Mouse (Mus musculus): ENCODE results near the gene Tdo2. TPM values are rescaled to one million over a fixed set of nuclear protein-coding genes. Genes with fewer than 3 reads are reported as not detected.
A peak's percentile ranks its signal among the peaks of the same experiment; 100 is the strongest.

The Tdo2 gene
- total RNA-seq (2017), result not detected in 2 replicates

DNA sequence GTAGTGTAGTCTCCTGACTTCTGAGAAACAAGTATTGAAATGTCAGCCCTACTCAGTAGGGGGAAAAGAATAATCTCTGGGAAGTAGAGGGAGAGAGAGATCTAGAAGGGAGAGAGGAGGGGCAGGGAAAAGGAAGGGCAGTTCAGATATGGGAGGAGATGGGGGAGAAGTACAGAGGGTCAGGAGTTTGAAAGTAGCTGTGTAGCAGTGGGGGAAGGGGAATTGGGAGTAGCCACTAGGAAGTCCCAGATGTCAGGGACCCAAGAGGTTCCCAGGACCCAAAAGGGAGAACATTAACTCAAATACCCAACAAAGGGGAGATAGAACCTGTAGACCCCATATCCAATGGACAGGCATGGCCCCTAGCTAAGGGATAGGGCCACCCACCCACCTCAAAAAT, at the start of gene Tdo2:
Gene Tdo2, minus strand, starts transcription at position 101 of the 400 bp plus-strand sequence.
- no peak for ATAC-seq (replicated peaks in 1 of 2; ENCODE audit: insufficient read depth in 1 of 2, low FRiP score in 2 of 2, low TSS enrichment in 1 of 2, low read depth in 1 of 2, poor library complexity in 2 of 2, severe bottlenecking in 2 of 2)

DNA sequence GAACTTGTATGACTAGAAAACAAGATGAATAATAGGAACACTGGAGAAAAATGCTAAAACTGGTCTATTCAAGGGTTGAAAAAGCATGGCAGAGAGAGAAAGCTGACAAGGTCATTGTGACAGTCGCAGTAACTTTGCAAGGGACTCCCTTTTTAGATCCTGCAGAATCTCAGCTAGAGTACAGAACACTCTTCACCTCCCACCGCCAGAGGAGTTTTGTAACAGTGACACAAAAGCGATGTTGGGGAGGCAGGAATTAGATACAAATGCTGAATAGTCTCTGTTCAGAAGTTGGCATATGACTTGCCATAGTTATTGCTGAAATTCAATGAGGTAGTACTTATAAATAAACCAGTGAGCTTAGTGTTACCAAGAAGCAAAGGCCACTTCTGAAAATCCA, 47.1 kb upstream of the Tdo2 start:
- ATAC-seq (replicated peaks in 1 of 2; ENCODE audit: insufficient read depth in 1 of 2, low FRiP score in 2 of 2, low TSS enrichment in 1 of 2, low read depth in 1 of 2, poor library complexity in 2 of 2, severe bottlenecking in 2 of 2), result no peak

DNA sequence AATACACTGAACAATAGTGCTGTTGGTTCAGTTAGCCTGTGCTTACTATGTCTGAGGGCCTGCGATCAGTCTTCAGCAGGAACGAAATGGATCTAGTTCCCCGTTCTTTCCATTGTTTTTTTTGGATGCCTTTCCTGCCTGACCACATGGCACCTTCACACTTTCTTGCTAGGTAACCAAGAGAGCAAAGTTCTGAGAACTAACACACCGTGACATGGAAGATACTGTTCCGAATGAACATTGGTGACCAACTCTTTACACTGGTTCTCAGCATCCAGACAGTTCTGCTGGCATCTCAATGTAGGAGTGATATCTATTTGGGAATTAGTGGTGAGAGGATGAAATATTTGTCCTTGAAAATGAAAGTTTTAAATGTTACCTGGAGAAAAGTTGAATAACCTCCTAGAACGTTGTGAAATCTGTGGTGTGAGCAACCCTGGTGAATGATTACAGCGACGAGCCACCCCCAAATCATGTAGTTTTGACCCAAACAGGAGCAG, 46.5 kb upstream of the Tdo2 start:
- ATAC-seq (replicated peaks in 1 of 2; ENCODE audit: insufficient read depth in 1 of 2, low FRiP score in 2 of 2, low TSS enrichment in 1 of 2, low read depth in 1 of 2, poor library complexity in 2 of 2, severe bottlenecking in 2 of 2), result no peak

DNA sequence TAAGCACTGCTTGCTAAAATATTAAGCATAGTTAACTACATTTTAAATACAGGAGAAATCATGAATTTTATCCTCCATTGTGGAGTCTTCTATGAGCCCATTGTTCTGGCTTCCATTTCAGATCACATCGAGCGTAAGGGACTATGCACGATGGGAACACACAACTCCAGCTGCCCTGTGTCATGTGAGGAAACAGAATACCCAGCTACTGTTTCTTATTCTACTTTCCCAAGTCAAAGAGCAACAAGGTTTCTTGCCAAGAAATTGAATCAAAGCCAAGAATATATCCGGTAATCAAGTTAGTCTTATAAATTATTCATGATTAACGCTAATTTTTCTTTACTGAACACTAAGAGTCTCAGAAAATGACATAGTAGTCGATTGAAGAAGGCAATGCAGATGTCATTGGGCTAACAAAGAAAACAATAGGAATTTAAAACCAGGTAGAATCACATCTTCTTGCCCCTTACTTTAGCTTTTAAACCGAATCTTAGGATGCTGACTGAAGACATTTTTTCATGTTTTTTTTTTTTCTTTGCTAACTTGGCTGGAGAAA, 38.2 kb upstream of the Tdo2 start:
- ATAC-seq (replicated peaks in 1 of 2; ENCODE audit: insufficient read depth in 1 of 2, low FRiP score in 2 of 2, low TSS enrichment in 1 of 2, low read depth in 1 of 2, poor library complexity in 2 of 2, severe bottlenecking in 2 of 2), result no peak

DNA sequence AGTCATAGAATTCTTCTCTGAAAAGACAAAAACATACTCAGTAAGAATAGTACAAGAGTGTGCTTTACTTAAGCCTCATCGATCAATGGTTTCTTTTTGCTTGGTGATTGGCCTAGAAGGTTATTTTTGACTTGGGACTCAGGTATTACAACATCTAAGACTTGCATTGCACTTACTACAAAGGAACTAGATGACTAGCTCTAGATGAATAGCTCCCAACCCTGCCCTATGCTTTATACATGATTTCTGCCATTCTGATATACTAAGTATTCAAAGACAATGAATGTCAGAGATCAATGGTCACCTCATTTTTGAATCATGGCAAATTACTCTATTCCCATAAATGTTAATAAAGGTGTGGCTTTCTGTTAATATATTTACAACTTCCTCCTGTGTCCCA, 31.0 kb upstream of the Tdo2 start:
- no peak for ATAC-seq (replicated peaks in 1 of 2; ENCODE audit: insufficient read depth in 1 of 2, low FRiP score in 2 of 2, low TSS enrichment in 1 of 2, low read depth in 1 of 2, poor library complexity in 2 of 2, severe bottlenecking in 2 of 2)

DNA sequence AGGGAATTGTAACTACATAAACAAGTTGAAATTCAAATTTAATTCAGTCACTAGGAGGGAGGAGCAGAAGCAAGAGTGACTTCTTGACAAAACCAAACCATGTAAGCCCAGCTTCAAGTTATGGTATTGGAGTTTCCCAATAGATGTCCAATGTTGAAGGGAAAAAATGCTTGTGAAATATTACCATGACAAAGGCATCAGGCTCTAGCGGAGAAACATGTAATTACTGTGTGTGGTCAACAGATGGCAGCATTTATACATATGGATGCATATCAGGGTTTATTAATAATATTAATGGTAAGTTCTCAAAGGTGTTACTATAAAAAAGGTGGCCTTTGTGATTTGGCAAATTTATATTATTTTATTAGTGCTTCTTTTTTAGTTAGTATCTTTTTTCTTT, 20.0 kb upstream of the Tdo2 start:
- peak; percentile 56 to 71; a peak in 2 of 4 replicates for ATAC-seq (replicated peaks in 1 of 2; ENCODE audit: insufficient read depth in 1 of 2, low FRiP score in 2 of 2, low TSS enrichment in 1 of 2, low read depth in 1 of 2, poor library complexity in 2 of 2, severe bottlenecking in 2 of 2)

DNA sequence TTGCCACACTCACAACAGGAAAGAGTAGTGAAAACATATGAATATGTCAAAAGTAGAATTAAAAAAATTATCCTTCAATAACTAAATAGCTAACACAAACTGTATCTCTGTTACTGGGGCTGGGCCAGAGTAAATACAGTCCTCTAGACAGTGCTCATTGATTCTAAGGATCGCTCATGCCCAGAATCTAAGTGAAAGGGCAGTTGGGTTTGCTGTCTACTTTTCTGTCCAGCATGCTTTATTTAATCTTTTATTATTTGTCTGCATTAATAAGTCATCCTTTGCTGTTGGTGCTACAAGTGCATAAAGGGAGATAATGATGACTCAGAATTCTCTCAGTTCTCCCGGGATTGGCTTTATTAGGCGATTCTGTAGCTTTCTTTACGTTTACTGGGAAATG, 19.4 kb upstream of the Tdo2 start:
- ATAC-seq (replicated peaks in 1 of 2; ENCODE audit: insufficient read depth in 1 of 2, low FRiP score in 2 of 2, low TSS enrichment in 1 of 2, low read depth in 1 of 2, poor library complexity in 2 of 2, severe bottlenecking in 2 of 2), result no peak

DNA sequence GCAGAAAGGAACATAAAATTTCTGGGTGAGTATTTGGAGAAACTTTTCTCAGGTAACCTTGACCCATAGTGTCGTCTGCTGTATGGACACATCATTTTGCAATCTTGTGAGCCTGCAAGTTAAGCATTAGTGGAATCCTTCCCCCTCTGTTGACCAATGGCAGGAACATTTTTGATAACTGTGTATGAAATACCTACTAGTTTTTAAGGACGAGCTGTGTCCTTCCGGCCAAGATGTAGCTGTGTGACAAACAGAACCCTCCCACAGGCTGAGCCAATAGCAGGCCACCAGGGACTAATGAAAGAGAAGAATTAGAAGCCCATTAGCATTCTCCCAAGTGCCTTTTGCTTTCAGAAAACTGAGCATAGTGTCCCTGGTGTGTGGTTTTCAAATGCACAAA, 14.5 kb upstream of the Tdo2 start:
- no peak for ATAC-seq (replicated peaks in 1 of 2; ENCODE audit: insufficient read depth in 1 of 2, low FRiP score in 2 of 2, low TSS enrichment in 1 of 2, low read depth in 1 of 2, poor library complexity in 2 of 2, severe bottlenecking in 2 of 2)

DNA sequence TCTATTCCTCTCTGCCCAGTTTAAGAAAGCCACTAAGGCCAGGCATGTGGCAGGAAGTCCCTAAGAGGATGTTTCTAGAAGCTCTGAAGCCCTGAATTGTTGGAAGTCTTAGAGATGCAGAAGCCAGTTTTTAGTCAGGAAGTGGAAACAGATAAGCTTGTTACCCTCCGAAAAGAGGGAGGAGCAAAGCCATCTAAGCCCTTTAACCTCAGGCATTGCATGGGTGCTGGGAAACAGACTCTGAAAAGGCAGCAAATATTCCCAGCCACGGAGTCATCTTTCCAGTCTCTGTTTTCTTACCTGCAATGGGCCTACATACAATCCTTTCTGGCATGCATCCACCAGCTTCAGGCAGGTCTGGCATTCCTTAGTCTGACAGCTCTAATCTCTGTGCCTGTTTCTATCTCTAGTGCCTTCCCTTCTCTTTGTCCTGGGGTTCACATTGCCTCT, 13.7 kb upstream of the Tdo2 start:
- ATAC-seq (replicated peaks in 1 of 2; ENCODE audit: insufficient read depth in 1 of 2, low FRiP score in 2 of 2, low TSS enrichment in 1 of 2, low read depth in 1 of 2, poor library complexity in 2 of 2, severe bottlenecking in 2 of 2), result peak; percentile 37 to 39; a peak in 3 of 4 replicates

DNA sequence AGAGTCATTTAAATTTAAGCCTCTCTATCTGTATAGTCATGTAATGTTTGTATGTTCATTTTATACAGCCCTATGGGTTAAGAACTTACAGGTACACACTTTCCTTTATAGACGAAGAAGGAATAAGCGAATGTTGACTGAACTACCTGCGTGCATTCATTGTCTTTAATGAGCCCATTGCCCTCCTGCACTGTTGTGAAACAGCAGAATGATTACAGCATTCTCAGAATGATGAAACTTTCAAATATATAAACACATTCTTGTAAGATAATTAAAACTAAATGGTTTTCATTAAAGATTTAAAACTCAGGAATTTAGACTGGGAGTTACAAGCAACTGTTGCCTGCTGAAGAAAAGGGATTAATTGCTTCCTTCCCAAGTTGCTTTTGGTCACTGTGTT, 11.6 kb upstream of the Tdo2 start:
- ATAC-seq (replicated peaks in 1 of 2; ENCODE audit: insufficient read depth in 1 of 2, low FRiP score in 2 of 2, low TSS enrichment in 1 of 2, low read depth in 1 of 2, poor library complexity in 2 of 2, severe bottlenecking in 2 of 2), result no peak

DNA sequence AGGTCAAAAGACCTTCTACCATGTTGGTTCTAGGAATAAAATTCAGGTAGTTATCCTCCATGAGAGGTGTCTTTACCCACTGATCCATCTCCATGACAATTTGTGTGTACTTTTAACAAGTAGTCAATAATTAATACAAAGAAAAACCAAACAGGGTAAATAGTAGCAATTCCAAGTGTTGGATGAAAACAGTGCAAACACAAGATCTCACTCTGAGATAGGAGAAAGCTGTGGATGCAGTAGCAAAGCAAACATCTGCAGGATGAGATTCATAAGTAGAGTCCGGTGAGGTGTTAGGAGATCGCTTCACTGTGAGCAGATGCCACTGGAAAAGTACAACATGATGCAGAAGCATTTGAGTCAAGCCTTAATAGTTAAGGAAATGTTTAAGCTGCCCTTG, 10.1 kb upstream of the Tdo2 start:
- no peak for ATAC-seq (replicated peaks in 1 of 2; ENCODE audit: insufficient read depth in 1 of 2, low FRiP score in 2 of 2, low TSS enrichment in 1 of 2, low read depth in 1 of 2, poor library complexity in 2 of 2, severe bottlenecking in 2 of 2)

DNA sequence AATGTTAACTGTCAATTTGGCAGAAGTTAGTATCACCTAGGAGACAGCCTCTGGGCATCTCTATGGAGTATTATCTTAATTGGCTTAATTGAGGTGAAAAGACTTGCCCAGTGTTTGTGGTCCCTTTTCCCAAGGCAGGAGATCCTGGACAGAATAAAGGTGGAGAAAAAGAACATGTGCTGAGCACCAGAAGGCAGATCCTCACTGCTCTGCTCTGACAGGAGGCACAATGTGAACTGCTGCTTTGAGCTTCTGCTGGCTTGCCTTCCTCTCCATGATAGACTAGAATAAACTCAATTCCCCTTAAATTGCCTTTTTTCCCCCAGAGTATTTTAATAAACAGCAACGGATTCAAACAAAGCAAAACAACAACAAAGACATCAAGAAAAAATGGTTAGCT, 9.1 kb upstream of the Tdo2 start:
- ATAC-seq (replicated peaks in 1 of 2; ENCODE audit: insufficient read depth in 1 of 2, low FRiP score in 2 of 2, low TSS enrichment in 1 of 2, low read depth in 1 of 2, poor library complexity in 2 of 2, severe bottlenecking in 2 of 2), result no peak

DNA sequence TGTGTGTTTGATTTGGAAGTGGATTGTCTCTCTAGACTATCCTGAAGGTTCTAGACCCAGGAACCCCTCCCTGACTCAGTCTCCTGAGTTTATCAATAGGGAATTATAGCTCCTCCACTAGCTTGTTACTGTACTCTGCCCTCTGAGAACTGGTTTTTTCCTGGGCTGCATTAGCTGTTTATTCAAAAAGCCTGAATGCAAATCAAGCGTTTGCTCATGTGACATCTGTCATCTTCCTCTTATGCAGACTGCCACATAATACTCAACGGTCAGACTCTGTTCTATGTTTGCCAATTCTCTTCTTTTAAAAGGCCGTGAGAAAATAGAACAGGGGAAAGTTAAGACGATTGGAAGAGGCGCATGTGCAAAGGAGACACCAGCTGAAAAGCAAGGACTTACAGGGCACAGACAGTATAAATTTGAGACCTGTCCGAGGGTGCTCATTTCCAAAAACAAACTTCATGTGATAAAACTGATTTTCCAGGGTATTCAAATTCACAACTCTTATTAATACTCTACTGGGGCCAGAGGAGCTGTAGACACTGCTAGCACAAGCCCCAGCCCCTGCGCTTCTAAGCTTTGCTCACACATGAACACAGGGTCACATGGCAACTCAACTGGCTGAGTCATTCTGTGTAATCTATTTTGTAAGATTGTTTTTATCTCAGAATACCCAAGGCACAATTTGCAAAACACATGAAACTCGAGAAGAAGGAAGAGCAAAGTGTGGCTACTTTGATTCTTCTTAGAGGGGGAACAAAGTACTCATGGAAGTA, 7.3 kb upstream of the Tdo2 start:
- ATAC-seq (replicated peaks in 1 of 2; ENCODE audit: insufficient read depth in 1 of 2, low FRiP score in 2 of 2, low TSS enrichment in 1 of 2, low read depth in 1 of 2, poor library complexity in 2 of 2, severe bottlenecking in 2 of 2), result peak in 1 of 2 experiments; percentile 12; a peak in 1 of 4 replicates

DNA sequence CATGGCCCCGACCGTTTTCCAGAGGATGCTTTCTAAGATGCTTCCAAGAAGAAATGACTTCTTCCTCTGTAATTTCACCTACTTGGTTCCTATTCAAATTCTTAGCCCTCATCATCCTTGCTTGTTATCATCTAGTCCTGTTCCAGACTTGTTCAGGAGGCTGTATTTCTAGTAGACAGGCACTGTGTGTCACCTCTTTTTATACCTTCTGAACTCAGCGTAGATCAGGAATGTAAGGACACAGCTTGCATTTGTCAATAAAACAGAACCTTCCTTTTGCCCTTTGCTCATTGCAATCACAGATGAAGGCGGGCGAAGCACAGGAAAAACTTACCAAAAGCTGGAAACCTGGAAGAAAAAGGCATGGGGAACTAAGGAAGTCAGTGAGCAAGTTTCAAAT, 6.0 kb upstream of the Tdo2 start, which contains the start of gene Asic5:
Gene Asic5, plus strand, starts transcription at position 301 of the 400 bp plus-strand sequence.
- no peak for ATAC-seq (replicated peaks in 1 of 2; ENCODE audit: insufficient read depth in 1 of 2, low FRiP score in 2 of 2, low TSS enrichment in 1 of 2, low read depth in 1 of 2, poor library complexity in 2 of 2, severe bottlenecking in 2 of 2)

DNA sequence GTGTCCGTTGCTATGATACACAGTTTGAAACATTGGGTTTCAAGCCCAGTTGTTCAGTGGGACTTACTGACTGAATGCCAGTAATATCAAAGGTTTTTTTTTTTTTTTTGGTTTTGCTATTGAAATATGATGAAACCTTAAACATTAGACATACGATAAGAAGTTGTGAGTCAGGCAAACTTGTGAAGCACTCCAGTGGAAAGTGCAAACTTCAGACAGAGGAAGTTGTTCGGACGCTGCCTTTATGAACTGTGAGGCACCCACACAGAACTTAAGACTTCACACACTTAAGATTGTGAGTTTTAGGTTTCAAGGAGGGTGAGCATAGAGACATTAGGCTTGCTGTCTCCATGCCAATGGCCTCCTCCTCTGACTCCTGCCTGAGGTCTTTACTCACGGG, 5.6 kb upstream of the Tdo2 start:
- ATAC-seq (replicated peaks in 1 of 2; ENCODE audit: insufficient read depth in 1 of 2, low FRiP score in 2 of 2, low TSS enrichment in 1 of 2, low read depth in 1 of 2, poor library complexity in 2 of 2, severe bottlenecking in 2 of 2), result no peak

DNA sequence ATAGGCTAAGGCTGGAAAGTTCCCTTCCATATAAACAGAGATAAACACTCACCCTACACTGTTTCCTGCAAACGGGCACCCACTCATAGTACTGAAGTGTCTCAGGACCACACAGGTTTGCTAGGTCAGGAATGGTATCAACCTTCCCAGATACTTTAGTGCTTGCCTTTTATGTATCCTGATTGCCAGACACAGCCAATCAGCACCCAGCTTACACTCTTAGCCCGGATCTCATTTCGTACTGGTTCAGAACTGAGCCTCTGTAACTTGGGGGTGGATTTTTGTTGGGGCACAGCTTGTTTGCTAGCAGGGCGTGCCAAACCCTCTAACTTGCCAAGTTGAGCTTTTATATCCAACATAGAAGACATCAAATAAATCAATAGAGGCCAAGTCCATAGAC, 395 bp downstream of the Tdo2 start:
- ATAC-seq (replicated peaks in 1 of 2; ENCODE audit: insufficient read depth in 1 of 2, low FRiP score in 2 of 2, low TSS enrichment in 1 of 2, low read depth in 1 of 2, poor library complexity in 2 of 2, severe bottlenecking in 2 of 2), result no peak

DNA sequence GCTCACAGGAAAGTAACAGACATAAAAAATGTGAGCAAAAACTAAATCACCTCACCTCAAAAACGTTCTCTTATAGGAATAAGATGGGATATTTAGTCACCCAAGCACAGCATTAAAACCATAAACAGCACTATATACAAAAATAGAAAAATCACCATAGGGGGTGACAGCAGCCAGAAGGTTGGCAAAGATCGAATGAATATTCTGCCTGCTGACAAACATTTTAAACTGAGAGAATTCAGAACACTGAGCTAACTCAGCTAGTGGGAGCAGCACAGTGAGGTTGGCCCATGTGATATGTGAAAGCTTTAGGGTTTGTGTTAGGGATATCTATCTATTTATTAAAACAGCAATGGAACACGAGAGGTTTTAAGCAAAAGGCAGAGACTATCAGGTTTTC, 11.4 kb downstream of the Tdo2 start:
- ATAC-seq (replicated peaks in 1 of 2; ENCODE audit: insufficient read depth in 1 of 2, low FRiP score in 2 of 2, low TSS enrichment in 1 of 2, low read depth in 1 of 2, poor library complexity in 2 of 2, severe bottlenecking in 2 of 2), result no peak

DNA sequence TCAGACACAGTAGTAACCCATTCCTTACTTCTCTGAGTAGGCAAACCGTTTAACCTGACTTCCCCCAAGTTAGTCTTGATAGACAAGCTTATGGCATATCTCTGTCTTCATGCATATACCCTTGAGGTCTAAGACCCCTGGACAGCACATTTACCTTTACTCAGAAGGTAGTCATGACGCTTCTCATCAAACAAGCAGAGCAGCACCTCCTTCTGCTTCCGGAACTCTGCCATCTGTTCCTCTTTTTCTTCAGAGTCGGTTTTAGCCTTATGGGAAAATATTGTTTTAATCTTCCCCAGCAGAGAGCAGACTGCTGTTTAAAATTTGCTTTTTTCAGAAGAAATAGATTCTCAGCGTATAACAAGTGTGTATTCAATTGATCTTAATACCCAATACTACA, 12.2 kb downstream of the Tdo2 start:
- ATAC-seq (replicated peaks in 1 of 2; ENCODE audit: insufficient read depth in 1 of 2, low FRiP score in 2 of 2, low TSS enrichment in 1 of 2, low read depth in 1 of 2, poor library complexity in 2 of 2, severe bottlenecking in 2 of 2), result peak; percentile 77 to 85

DNA sequence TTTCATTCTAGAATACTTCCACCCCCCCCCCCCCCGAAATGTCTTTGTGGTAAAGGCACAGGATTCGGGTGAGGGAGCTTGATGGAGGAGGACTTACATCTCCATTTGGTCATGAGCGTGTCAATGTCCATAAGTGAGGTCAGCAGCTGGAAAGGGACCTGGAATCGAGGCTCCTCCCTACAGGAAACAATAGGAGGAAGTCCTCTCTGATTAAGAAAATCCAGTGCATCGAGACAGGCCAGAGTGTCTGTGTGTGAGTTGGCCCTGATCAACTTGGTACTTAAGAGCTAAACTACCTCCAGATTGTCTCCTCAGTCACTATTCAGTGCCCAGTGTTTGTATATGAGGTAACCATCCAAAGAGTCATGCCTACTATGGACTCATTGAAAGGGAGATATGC, 14.7 kb downstream of the Tdo2 start:
- no peak for ATAC-seq (replicated peaks in 1 of 2; ENCODE audit: insufficient read depth in 1 of 2, low FRiP score in 2 of 2, low TSS enrichment in 1 of 2, low read depth in 1 of 2, poor library complexity in 2 of 2, severe bottlenecking in 2 of 2)

Measured in hematopoietic stem cell, adult 5-6 weeks (primary cell).